Mouse (Mus musculus) T-helper 2 cell (primary cell): ENCODE results near the gene Dnmt3b.

Source experiments
- in situ Hi-C: fragments of 300-600 bp; cut with MboI, MseI; formaldehyde crosslinking; loops from one replicate; pipeline ENCODE4 v1.15.1; 2025; ENCODE audit warnings: high pct_unique_total_duplicates

Gene Dnmt3b

DNA sequence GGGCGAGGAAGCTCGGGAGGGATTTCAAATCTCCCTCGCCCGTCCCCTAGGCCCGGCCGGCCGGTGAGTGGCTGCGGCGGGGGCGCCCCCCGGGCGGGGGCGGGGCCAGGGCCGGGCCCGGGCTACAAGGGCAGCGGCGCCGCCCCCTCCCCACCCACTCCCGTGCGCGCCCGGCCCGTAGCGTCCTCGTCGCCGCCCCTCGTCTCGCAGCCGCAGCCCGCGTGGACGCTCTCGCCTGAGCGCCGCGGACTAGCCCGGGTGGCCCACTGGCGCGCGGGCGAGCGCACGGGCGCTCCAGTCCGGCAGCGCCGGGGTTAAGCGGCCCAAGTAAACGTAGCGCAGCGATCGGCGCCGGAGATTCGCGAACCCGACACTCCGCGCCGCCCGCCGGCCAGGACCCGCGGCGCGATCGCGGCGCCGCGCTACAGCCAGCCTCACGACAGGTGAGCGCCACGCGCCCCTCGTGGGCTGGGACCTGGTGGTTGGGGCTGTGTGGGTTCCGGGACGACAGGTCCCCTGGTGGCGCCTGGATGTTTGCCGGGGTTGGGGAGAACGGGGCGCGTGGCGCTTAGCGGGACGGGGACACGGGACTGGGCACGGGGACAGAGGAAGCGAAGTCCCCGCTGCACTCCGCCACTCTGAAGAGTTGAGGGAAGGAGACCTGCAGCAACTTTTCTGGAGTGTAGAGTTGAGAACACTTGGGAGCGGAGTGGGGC is at the start of gene Dnmt3b:
Dnmt3b (plus strand) TSS at position 153 of the 716 bp plus-strand sequence.
- in situ Hi-C loops, result no loop called here

DNA sequence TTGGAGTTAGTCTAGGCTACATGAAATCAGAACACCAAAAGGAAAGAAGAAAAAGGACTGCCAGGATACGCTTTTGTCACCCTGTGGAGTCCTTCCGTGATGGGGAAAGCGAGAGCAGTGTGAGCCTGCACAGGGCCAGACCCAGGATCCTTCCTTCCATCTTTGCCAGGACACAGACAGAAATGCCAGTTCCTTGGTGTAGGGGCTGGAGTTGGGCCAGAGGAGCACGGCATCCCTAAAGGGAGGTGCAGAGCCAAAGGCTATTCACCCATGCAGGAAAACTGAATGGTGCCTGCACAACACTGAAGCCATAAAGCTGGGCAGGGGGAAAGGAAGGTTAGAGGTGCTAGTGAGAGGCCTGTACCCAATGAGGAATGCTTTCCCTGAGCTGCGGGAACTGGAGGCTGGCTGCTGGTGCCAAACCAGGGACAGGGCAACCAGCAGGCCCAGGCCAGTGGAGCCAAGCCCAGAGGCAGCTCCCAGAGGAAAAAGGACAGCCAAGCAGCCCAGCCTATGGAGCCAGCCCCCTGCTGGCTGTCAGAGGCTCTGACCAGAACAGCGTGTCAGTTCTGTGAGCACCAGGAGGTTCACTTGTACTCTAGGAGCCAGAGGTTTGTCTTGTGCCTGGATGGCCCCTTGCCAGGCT is 49.1 kb upstream of the Dnmt3b start:
- in situ Hi-C loops, result no loop called here

DNA sequence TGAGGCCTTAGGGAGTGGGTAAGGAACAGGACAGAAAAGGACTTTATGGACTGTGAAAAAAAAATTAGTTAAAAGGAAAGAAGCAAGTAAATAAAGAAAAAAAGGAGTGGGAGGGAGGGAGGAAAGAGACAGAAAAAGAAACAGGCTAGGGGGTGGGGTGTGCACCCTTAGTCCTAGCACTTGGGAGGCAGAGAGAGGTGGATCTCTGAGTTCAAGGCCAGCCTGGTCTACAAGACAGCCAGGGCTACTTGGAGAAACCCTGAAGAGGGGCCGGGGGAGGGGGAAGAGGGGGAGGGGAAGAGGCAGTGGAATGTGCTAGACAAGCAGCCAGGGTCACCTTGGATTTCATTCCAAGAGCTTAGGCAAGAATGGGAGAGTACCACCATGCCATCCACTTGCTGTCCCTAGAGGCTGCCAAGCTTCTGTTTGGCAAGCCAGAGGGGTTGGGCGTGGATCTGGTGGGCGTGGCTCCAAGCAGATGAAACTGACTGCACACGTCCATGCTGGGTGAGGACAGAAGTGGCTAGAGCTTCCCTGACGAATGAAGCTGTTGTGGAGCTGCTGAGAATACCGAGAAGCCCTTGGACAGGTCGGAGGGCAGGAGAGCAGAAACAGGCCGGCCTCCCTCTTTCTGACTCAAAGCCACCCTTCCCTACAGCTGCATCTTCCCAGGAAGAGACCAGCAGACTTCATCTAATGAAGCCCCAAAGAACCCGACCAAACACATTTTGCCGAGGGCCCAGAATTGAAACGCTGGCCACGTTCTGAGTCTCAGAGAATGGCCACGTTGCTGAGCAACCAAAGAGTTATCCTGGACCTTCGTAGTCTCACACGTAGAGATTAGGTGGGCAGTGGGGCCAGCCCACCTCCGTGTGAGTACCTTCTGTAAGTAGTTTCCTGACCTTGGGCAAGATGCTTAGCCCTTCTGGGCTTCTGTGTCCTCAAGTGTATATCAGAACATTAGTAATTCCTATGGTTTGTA is 48.3 kb upstream of the Dnmt3b start:
- in situ Hi-C loops, result no loop called here

DNA sequence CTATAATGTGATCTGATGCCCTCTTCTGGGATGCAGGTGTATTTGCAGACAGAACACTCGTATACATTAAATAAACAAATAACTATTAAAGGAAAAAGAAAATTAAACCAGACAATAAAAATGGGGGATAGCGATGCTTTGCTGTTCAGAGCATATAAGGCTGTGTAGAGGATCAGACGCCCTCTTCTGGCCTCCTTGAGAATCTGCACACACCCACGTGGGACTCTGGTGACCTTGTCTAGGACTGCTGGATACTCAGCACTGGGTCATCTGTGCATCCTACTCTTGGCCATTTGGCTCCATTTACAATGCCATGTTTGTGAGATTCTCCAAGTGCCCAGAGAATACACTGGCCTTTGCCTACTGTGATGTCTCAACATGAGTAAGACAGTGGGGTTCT is 45.5 kb upstream of the Dnmt3b start:
- in situ Hi-C loops, result no loop called here

DNA sequence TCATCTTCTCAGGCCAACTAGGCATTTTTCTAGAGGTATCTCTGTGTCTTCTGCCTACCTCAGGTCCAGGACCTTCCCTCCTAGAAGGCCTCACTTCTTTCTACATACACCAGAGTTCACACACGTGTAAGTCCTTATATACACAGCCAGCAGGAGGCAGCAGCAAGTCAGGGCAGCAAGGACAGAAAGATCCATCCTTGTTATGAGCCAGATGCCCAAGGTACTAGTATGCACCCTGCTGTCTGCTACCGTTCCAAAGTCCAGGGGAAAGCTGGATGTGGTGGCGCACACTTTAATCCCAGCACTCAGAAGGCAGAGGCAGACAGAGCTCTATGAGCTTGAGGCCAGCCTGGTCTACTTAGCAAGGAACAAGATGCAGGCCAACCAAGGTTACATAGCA is 42.8 kb upstream of the Dnmt3b start:
- in situ Hi-C loops, result no loop called here

DNA sequence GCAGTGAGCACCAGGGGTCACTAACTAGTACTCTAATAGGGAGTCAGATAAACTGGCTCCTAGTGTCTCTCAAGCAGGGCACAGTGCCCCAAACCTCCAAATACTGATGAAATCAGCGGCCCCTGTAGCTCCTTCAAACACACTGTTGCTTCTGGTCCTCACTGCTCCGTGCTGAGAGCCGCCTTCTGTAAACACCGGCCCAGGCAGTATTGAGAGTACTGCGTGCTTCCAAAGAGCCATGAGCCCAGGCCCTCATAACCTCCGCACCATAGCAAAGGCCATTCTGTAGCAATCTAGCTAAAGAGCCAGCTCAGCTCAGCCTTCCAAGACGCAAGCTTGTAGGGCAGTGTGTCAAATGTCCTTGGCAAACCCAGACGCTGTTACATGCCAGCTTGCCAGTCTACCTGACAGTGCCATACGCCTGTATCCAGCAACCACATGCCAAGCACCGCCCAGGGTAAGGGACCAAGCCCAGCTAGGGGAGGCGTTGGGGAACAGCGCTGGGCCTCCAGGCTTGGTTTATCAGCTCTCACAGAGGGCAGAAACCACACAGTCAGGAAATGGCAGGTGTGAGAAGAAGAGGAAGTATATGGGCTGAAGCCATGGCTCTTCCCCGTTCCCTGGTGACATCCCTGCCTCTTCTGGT is 41.3 kb upstream of the Dnmt3b start:
- in situ Hi-C loops, result no loop called here

DNA sequence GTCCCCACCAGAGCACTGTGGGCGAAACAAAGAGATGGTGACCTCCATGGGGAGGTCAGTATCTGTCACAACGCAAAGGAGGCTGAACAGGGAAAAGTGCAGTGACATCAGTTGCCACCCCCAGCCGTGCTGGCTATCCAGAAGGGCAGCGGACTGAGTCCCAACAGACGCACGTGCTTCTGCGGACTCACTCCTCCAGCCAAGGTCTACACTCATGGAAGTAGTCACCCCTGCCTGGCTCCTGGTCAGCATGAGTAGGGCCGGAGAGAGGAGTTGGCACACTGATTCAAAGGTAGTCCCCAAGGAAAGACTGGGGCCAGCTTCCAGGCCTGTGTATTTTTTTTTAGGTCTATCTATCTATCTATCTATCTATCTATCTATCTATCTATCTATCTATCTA is 40.2 kb upstream of the Dnmt3b start:
- in situ Hi-C loops, result no loop called here

DNA sequence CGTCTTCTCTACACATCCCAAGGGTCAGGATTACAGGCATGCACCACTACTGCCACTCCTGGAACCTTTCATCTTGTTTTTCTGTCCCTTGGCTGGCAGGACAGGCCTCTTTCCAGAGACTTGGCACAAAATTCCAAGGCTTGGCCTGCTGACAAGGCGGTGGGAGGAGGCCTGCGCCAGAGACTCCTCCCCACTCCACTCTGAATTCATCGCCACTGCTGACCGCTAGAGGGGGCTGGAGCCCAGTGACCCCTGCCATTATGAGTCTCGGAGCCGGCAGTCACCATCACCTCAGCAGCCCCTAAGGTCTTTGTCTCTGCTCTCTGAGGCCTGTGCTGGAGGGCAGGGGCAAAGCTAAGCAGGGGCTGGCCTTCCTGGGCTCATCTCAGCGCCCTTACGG is 39.7 kb upstream of the Dnmt3b start:
- in situ Hi-C loops, result no loop called here

DNA sequence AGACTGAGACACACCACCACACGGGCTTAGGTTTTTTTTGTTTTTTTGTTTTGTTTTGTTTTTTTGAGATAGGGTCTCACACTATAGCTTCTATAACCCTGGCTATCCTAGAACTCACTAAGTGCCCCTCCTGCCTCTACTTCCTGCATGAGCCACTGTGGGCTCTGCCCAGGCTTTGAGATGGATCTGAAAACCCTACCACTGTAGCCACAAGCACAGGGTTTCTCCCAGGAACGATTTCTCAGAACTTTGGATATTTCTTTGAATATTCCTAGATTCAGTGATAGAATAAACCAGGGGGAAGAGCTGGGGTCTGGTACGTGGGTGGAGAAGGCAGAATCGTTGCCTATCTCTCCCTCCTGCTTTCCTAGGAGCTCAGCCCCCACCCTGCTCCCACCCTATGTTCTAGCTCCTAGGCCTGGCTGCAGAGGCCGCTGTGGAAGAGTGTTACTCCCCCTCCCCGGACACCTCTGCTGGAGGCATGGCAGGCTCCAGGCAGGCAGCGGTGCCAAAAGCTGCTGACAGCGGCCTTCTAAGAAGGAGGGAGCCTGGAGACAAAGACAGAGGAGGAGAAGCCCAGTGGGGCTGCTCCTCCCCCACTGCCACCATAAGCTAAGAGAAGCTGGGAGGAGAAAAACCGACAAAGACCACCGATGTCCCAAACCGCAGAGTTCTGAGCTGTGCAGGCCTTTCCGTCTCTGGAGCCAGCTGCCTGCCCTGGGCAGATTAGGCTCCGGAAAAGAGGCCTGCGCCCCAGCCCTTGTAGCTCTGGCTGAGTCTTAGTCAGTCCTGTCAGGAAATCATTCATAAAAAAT is 38.6 kb upstream of the Dnmt3b start:
- in situ Hi-C loops, result no loop called here

DNA sequence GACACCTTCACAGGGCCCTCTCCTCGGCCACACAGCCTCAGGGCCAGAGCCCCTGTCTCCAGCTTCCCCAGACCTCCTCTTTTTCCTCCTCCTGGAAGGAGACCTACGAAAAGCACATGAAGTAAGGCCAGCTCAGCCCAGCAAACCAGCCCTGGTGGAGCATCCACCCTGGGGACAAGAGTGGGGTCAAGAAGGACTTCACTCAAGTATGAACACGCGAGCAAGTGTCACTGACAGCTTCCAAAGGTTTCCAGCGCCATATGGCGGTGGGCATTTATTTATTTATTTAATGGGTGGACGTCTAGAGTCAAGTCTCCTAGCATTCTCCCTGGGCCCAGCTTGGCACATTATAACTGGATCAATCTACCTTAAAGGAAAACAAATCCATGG is 38.0 kb upstream of the Dnmt3b start:
- in situ Hi-C loops, result no loop called here

DNA sequence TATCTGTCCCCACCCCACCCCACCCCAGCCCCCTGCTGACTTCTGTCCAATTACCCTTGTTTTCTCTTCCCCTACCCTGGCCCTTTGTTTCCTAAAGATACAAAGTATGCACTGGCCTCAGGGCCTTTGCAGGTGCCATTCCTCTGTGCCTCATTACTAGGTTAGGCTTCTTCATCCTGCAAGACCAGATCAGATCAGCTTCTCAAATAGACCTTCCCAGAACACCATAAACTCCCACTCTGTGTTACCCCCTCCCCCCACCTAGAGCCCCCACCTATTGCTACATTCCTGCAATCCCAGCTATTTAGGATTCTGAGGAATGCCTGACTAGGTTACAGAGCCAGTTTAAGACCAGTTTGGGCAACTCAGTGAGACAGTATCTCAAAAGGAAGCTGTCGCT is 37.5 kb upstream of the Dnmt3b start:
- in situ Hi-C loops, result no loop called here

DNA sequence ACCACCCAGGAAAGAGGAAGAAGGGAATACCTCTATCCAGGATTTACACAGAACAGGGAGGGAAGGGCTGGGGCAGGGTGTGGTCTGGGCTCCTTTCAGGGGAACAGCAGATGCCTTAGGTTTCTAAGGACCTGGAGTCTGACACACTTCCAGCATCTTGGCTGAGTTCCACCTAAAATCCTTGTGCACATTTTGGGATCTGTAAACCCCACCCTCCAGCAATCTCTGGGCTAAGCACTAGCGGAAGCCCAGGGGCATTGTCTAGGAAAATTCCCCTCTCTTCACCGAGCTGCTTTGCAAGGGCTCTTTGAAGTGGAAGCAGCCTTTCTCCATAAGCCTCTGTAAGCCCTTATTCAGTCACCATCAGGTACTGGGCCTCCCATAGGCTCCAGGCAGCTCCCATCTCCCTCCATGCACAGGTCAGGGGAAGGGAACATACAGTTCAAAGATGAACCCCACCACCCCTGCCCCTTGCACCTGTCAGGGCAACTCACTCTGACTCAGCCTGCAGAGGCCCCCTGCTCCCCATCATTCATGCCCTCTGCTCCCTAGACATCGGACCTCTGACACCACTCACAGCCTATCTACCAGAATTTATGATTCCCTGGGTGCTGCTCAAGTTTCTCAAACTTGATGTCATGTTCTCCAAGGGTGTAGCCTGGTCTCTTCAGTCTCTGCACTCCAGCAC is 36.5 kb upstream of the Dnmt3b start:
- in situ Hi-C loops, result no loop called here

DNA sequence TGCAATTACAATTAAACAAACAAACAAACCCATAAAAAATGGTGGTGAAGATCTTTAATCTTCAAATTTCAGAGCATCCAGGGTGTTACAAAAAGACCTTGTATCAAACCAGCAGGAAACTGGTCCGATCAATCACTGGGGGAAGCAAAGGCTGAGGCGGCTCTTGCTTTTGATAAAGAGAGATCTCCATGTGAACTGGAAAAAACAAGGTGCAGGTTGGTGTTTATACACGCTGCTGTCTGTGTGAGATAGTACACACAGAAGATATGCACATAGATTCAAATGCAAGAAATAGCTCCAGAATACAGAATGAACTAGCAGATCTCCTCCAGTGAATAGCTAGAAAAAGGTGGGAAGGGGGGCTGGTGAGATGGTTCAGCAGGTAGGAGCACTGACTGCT is 32.4 kb upstream of the Dnmt3b start:
- in situ Hi-C loops, result no loop called here

DNA sequence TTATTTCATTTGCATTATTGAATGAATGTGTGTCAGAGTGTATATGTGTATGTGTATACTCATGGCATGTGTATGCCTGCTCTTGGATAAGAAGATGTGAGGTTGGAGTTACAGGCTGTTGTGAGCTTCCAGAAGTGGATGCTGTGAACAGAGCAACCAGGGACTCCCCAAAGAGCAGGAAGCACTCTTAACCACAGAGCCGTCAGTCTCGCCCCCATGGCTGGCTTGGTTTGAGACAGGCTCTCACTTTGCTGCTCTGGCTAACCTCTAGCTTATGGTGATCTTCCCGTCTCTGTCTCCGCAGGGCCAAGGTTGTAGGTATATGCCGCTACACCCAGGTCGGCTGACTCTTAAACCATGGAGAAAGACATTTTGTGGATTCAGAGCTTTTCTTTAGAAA is 30.8 kb upstream of the Dnmt3b start:
- in situ Hi-C loops, result no loop called here

DNA sequence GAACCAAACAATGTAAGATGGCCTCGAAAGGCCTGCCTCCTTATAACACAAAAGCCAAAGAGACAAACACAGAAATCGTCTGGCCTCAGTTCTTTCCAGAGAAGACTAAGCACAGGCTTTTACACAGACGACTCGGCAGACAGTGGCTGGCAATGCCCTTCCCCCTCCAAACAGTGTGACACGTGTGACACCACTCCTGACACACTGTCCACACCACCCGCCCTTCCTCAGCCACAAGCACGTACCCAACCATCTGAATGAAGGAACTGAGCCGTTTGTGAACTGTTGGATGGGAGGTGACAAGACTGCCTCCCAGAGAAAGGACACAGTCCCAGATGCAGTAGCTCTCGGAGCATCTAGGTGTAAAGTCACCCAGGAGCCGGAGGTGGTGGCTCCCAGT is 30.4 kb upstream of the Dnmt3b start:
- in situ Hi-C loops, result no loop called here

DNA sequence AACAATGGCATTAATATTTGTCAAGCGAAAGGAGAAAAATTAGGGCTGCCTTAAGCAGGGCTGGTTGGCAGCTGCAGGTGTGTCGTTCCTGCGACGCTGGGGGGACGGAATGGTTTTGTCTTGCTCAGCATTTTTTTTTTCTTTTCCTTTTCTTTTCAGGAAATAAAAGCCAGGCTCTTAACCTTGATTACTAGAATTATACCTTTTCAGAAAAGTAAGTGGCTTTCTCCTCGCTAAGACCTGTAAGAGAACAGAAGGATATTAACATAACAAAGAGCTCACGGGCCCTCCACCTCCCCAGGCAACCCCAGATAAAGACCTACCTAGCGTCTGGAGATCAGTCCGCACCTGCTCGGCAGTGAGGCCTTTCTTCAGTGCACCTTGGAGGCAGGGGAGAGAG is 26.8 kb upstream of the Dnmt3b start:
- in situ Hi-C loops, result no loop called here

DNA sequence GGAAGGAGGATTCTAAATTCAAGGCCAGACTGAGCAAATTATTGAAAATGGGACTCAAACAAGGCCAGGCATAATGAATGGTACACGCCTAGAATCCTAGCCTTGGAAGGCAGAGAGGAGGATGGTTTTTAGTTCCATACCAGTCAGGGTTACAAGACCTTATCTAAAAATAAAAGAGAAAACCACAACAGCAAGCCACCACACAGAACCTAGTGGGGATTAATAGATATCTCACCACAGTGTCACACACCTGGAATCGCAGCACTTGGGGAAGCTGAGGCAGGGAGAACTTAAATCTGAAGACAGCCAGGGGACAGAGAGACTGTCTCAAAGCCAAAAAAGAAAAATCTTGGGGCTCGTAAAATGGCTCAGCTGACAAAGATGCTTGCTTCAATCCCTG is 18.3 kb upstream of the Dnmt3b start:
- in situ Hi-C loops, result no loop called here

DNA sequence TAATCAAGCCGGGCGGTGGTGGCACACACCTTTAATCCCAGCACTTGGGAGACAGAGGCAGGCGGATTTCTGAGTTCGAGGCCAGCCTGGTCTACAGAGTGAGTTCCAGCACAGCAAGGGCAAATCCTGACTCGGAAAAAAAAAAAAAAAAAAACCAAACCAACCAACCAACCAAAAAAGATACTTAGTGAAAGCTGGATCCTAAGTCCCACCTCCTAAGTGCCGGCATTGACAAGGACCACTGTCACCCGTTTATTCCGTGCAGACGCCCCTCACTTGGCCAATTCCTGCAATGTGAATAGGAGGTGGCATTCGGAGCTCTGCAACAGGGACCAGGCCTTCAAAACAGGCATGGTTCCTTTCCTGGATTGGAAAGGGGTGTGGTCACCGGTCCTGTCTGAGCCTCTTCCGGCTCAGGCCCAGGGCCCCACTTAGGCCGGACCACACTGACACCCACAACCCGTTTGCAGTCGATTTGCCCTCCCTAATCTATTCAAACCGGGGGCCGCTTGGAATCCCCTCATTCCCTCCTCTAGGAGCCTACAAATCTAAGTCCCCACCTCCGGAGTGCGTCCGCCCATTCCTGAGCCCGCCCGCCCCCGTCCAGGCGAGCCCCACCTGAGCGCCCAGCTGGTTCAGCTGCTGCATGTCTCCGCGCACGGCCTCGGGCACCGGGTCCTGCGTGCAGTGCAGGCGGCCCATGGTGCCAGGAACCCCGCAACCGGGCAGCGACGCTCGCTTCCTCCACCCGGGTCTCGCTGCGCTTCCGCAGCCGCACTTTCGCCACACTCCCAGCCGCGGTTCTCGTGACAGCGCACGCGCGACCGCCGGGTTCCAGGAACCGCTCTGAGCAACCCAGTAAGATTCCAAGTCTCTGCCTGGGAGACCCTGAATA is 17.0 kb upstream of the Dnmt3b start, which contains the start of gene Commd7:
Commd7 (minus strand) TSS at position 806 of the 895 bp plus-strand sequence.
- in situ Hi-C loops, result no loop called here

DNA sequence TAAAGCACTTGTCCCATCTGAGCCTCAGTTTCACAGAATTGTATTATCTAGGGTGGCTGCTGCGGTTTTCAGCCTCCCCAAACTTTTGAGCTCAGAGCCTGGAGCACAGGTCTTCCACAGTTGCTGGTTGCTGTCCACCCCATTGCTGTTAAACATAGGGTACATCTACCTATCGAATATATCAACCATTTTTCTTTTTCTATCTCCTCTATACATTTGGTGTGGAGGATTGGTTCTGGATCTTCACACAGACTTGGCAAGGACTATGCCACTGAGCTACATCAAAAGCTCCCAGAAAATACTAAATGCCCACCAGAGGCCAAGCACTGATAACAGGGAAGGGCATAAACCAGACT is 16.4 kb upstream of the Dnmt3b start:
- in situ Hi-C loops, result no loop called here
